In the genomic region with DNA sequence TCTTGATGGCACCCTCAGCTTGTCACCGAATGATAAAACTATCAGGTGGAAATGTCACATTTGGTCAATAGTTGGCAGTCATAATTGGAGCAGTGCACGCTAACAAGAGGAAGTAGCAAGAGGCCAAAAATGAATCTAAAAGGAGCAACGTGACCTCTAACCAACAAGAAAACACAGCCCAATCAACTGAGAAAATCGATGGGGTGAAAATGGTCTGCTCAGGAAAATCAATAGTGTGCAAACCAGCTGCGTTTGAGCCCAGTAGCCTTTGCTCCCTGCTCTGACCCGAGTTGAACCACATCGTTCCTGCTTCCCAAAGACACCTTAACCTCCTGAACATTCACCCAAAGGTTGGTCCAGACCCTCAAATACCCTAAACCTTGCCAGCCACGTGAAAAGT, we compare ENCODE assay signal across 25 mouse cellular contexts.
DNase-seq lines count a peak whose midpoint lies in the region; ATAC-seq and TF ChIP-seq lines count a peak whose summit lies in the region.
"Had no signal": no experiment of that assay in that cellular context is flagged by ENCODE, and none has a peak within 500 bp of the region (broad histone marks: within the 10 kb centered on the region; RNA-seq: fewer than 3 reads in every experiment).

No protein-coding gene starts in this region.

- no peak for TF ChIP-seq POLR2A in CH12.LX (IDR thresholded peaks at IDR 0.05; ENCODE audit: low read depth, low read length)

- TF ChIP-seq CTCF in liver, embryonic 14.5 days (IDR thresholded peaks at IDR 0.05; ENCODE audit: low read depth), result no peak
- no peak for TF ChIP-seq CTCF in CH12.LX (conservative IDR thresholded peaks at IDR 0.05 in 1 of 2, IDR thresholded peaks at IDR 0.05 in 1 of 2; ENCODE audit: low read depth in 2 of 2, low read length in 2 of 2)
- no peak for TF ChIP-seq CTCF in forebrain, postnatal 0 days (IDR thresholded peaks at IDR 0.05; ENCODE audit: low read depth)

- dilution Hi-C loops in CH12.LX (cut with MboI; ENCODE audit: extremely low pct_ligation_motif_present, extremely low pct_unique_long_range_greater_than_20kb, low sequenced_read_pairs), result no loop called here

- no peaks in the 10 kb centered on the region for H3K36me3 ChIP-seq in liver, embryonic 14.5 days (replicated peaks; ENCODE audit: control insufficient read depth, insufficient read depth, low read depth)
- H3K36me3 ChIP-seq in liver, embryonic 11.5 days (ENCODE audit: control insufficient read depth, insufficient read depth, low read length), result no peaks in the 10 kb centered on the region
- no peaks in the 10 kb centered on the region for H3K36me3 ChIP-seq in CH12.LX (replicated peaks in 1 of 2; ENCODE audit: control insufficient read depth in 1 of 2, insufficient read depth in 1 of 2, low read length in 1 of 2)
- no peaks in the 10 kb centered on the region for H3K36me3 ChIP-seq in forebrain, postnatal 0 days (ENCODE audit: insufficient read depth)
- H3K36me3 ChIP-seq: embryonic facial prominence, embryonic 13.5 days; embryonic facial prominence, embryonic 15.5 days; forebrain, embryonic 10.5 days; forebrain, embryonic 12.5 days had no signal

- H3K4me2 ChIP-seq in liver, embryonic 14.5 days (ENCODE audit: low read depth), result no peak overlapping the region
- no peak overlapping the region for H3K4me2 ChIP-seq in liver, embryonic 11.5 days
- H3K4me2 ChIP-seq in CH12.LX (ENCODE audit: insufficient read depth, low read depth, poor library complexity, severe bottlenecking), result no peak overlapping the region
- no peak overlapping the region for H3K4me2 ChIP-seq in forebrain, postnatal 0 days (ENCODE audit: low read depth)
- H3K4me2 ChIP-seq: embryonic facial prominence, embryonic 13.5 days; embryonic facial prominence, embryonic 15.5 days; forebrain, embryonic 12.5 days had no signal

- peak; percentile 2 to 7 (median 2) for DNase-seq in liver, embryonic 14.5 days (ENCODE audit: low read depth in 3 of 3, low spot score in 3 of 3)
- no peak for DNase-seq in liver, embryonic 11.5 days (ENCODE audit: low spot score)
- DNase-seq in A20 (ENCODE audit: low read depth, low spot score), result peak; percentile 4
- DNase-seq in CH12.LX (ENCODE audit: extremely low read depth), result no peak
- no peak for DNase-seq in forebrain, postnatal 0 days
- DNase-seq in layer of hippocampus, postnatal 25 days (ENCODE audit: extremely low spot score in 1 of 2, low spot score in 1 of 2), result no peak
- DNase-seq: adrenal gland, adult 2 months; adrenal gland, postnatal 10 days; adrenal gland, postnatal 25 days; B cell, adult 2 months; cerebellum, adult 11 months; cerebellum, adult 18-20 months; cerebellum, adult 8-10 months; cerebellum, adult 9-11 months; cerebellum, postnatal 14 days; cerebellum, postnatal 36 days; embryo, embryonic 11 days had no signal

- H3K4me3 ChIP-seq in liver, embryonic 14.5 days (ENCODE audit: insufficient read depth in 1 of 2, low read depth in 2 of 2, low read length in 2 of 2), result no peak overlapping the region
- no peak overlapping the region for H3K4me3 ChIP-seq in liver, embryonic 11.5 days (ENCODE audit: low read depth, low read length)
- H3K4me3 ChIP-seq in CH12.LX (replicated peaks in 1 of 3; ENCODE audit: low read depth in 2 of 3, low read length in 2 of 3, poor library complexity in 1 of 3), result no peak overlapping the region
- no peak overlapping the region for H3K4me3 ChIP-seq in forebrain, postnatal 0 days (ENCODE audit: low read depth, low read length)
- H3K4me3 ChIP-seq: embryonic facial prominence, embryonic 13.5 days; embryonic facial prominence, embryonic 15.5 days; erythroblast, embryonic 14.5 days; forebrain, embryonic 10.5 days; forebrain, embryonic 12.5 days had no signal

- H3K27me3 ChIP-seq in liver, embryonic 14.5 days (ENCODE audit: control insufficient read depth, insufficient read depth, low read length), result no peaks in the 10 kb centered on the region
- no peaks in the 10 kb centered on the region for H3K27me3 ChIP-seq in liver, embryonic 11.5 days (replicated peaks; ENCODE audit: control insufficient read depth, insufficient read depth, low read length)
- no peaks in the 10 kb centered on the region for H3K27me3 ChIP-seq in CH12.LX (replicated peaks)
- no peaks in the 10 kb centered on the region for H3K27me3 ChIP-seq in forebrain, postnatal 0 days (ENCODE audit: insufficient read depth, low read length)
- H3K27me3 ChIP-seq: embryonic facial prominence, embryonic 13.5 days; embryonic facial prominence, embryonic 15.5 days; forebrain, embryonic 12.5 days had no signal

- peaks cover 0 to 3% of the 10 kb centered on the region in 2 experiments; a peak in 2 of 4 replicates for H3K4me1 ChIP-seq in liver, embryonic 14.5 days (replicated peaks; ENCODE audit: control insufficient read depth in 2 of 2, insufficient read depth in 2 of 2, low read length in 1 of 2)
- H3K4me1 ChIP-seq in liver, embryonic 11.5 days (replicated peaks; ENCODE audit: control insufficient read depth, insufficient read depth, low read length), result no peaks in the 10 kb centered on the region
- 0 out of 4 replicates have a peak, but pooled peaks cover 0 to 4% of the 10 kb centered on the region in 2 experiments for H3K4me1 ChIP-seq in CH12.LX (ENCODE audit: control insufficient read depth in 1 of 2, insufficient read depth in 2 of 2)
- H3K4me1 ChIP-seq in forebrain, postnatal 0 days (ENCODE audit: insufficient read depth), result no peaks in the 10 kb centered on the region
- H3K4me1 ChIP-seq: embryonic facial prominence, embryonic 13.5 days; embryonic facial prominence, embryonic 15.5 days had no signal

- no peak for TF ChIP-seq EP300 in liver, embryonic 14.5 days (IDR thresholded peaks at IDR 0.05; ENCODE audit: low read depth)
- no peak for TF ChIP-seq EP300 in CH12.LX (IDR thresholded peaks at IDR 0.05; ENCODE audit: low read length)

- in situ Hi-C loops in CH12.LX (cut with MboI; ENCODE audit: low pct_ligation_motif_present, low pct_unique_long_range_greater_than_20kb, low sequenced_read_pairs), result no loop called here

- H3K79me2 ChIP-seq in CH12.LX (replicated peaks; ENCODE audit: control insufficient read depth, extremely low read depth, insufficient read depth, poor library complexity, severe bottlenecking), result no peaks in the 10 kb centered on the region

- no peak overlapping the region for H3K9ac ChIP-seq in liver, embryonic 14.5 days (replicated peaks)
- no peak overlapping the region for H3K9ac ChIP-seq in liver, embryonic 11.5 days (ENCODE audit: low read depth, low read length)
- no peak overlapping the region for H3K9ac ChIP-seq in CH12.LX (ENCODE audit: insufficient read depth, low read depth)
- no peak overlapping the region for H3K9ac ChIP-seq in forebrain, postnatal 0 days
- H3K9ac ChIP-seq: embryonic facial prominence, embryonic 13.5 days; embryonic facial prominence, embryonic 15.5 days; forebrain, embryonic 12.5 days had no signal

- TF ChIP-seq RAD21 in CH12.LX (IDR thresholded peaks at IDR 0.05; ENCODE audit: low read depth, low read length), result no peak

- H3K27ac ChIP-seq in liver, embryonic 14.5 days, result no peak overlapping the region
- no peak overlapping the region for H3K27ac ChIP-seq in liver, embryonic 11.5 days (ENCODE audit: low read depth, low read length)
- H3K27ac ChIP-seq in CH12.LX (ENCODE audit: insufficient read depth, low read depth), result no peak overlapping the region
- no peak overlapping the region for H3K27ac ChIP-seq in forebrain, postnatal 0 days (ENCODE audit: low read depth, low read length)
- H3K27ac ChIP-seq: embryonic facial prominence, embryonic 13.5 days; embryonic facial prominence, embryonic 15.5 days; forebrain, embryonic 10.5 days; forebrain, embryonic 12.5 days had no signal

- ATAC-seq in liver, embryonic 14.5 days (ENCODE audit: insufficient read depth), result no peak
- ATAC-seq in liver, embryonic 11.5 days (replicated peaks; ENCODE audit: low FRiP score), result no peak
- ATAC-seq in forebrain, postnatal 0 days, result no peak
- ATAC-seq: CD4-positive, CD25-positive, alpha-beta regulatory T cell, adult 4 months; forebrain, embryonic 14.5 days; forebrain, embryonic 16.5 days had no signal

- no peaks in the 10 kb centered on the region for H3K9me3 ChIP-seq in liver, embryonic 14.5 days (ENCODE audit: control insufficient read depth, low read length)
- no peaks in the 10 kb centered on the region for H3K9me3 ChIP-seq in liver, embryonic 11.5 days (ENCODE audit: control insufficient read depth, low read length)
- H3K9me3 ChIP-seq in CH12.LX (replicated peaks; ENCODE audit: low read length), result no peaks in the 10 kb centered on the region
- H3K9me3 ChIP-seq in forebrain, postnatal 0 days (ENCODE audit: low read length), result no peaks in the 10 kb centered on the region
- H3K9me3 ChIP-seq: embryonic facial prominence, embryonic 13.5 days; embryonic facial prominence, embryonic 15.5 days; forebrain, embryonic 10.5 days; forebrain, embryonic 12.5 days had no signal

- WGBS in liver, embryonic 14.5 days (ENCODE audit: insufficient replicate concordance), result 56% methylated on average over 8 of the region's 8 CpGs
- WGBS in liver, embryonic 11.5 days, result 64% methylated on average over 8 of the region's 8 CpGs
- WGBS in forebrain, postnatal 0 days, result 84% methylated on average over 8 of the region's 8 CpGs

TF ChIP-seq in CH12.LX, 34 proteins besides CTCF, POLR2A, EP300 and RAD21:
- TF ChIP-seq HCFC1 (IDR thresholded peaks at IDR 0.05; ENCODE audit: low read depth, low read length) (no peak), BHLHE40 (IDR thresholded peaks at IDR 0.05; ENCODE audit: low read depth, low read length) (0 out of 2 replicates have a peak, but pooled peaks have one; percentile 7)

Comparison
In these comparisons a context has a peak if more than half of its experiments do, and no peak if none do; other contexts are left out.
1. DNase-seq: peak in liver, embryonic 14.5 days (3 of 3) and A20 (single experiment); none in liver, embryonic 11.5 days (single experiment), CH12.LX (single experiment), forebrain, postnatal 0 days (single experiment) and layer of hippocampus, postnatal 25 days (0 of 2).